Mouse (Mus musculus) liver, adult 2 months (tissue): ENCODE results near the gene Dusp5.

Source experiments
- CTCF ChIP-seq: fragments of 200-500 bp; IDR thresholded peaks from 2 replicates; pipeline ENCODE4 v1.5.1; 2011; ENCODE audit warnings: low read depth, low read length, control low read depth
- POLR2A ChIP-seq: fragments of 200-500 bp; IDR thresholded peaks from 2 replicates; pipeline ENCODE4 v1.6.1; 2011; ENCODE audit warnings: low read length, control low read depth; ENCODE audit not compliant: insufficient read depth; ENCODE audit errors: extremely low read depth

- TF ChIP-seq CTCF (no peak), POLR2A (no peak)
These were observed 31.5 kb downstream of the Dusp5 start for GRCm38 (mm10) chr19:53560436-53560835.
